Mouse (Mus musculus) thymus, adult 2 months (tissue): ENCODE measurements around the gene Atrnl1.

Experiments used
- CTCF ChIP-seq: fragments of 200-500 bp; IDR thresholded peaks from 2 replicates; pipeline ENCODE4 v1.5.1; 2012; ENCODE audit warnings: mild to moderate bottlenecking, control low read depth, low read length, moderate library complexity, borderline replicate concordance; ENCODE audit not compliant: control insufficient read depth, poor library complexity, insufficient read depth; ENCODE audit errors: extremely low read depth
- POLR2A ChIP-seq: fragments of 200-500 bp; IDR thresholded peaks from 2 replicates; pipeline ENCODE4 v1.6.1; 2012; ENCODE audit warnings: mild to moderate bottlenecking, low read length, control low read depth, moderate library complexity; ENCODE audit not compliant: control insufficient read depth, poor library complexity, insufficient read depth; ENCODE audit errors: extremely low read depth

- TF ChIP-seq CTCF (no peak), POLR2A (no peak)
These were observed 509.8 kb downstream of the Atrnl1 start for GRCm38 (mm10) chr19:58120661-58121060.
